Mouse (Mus musculus) CD4-positive, CD25-positive, alpha-beta regulatory T cell, adult 4 months (primary cell): ENCODE measurements around the gene Bak1. TPM values are rescaled to one million over a fixed set of nuclear protein-coding genes. Genes with fewer than 3 reads are reported as not detected.

Experiments
- ATAC-seq: one replicate; pipeline ENCODE4 v1.8.0; 2017
- polyA plus RNA-seq, 2 experiments: library from polyadenylated mRNA; unstranded; fragments of 100-300 nt; shearing (Covaris generic); gene quantifications; one replicate each; pipeline ENCODE4 v1.2.1; 2017

Gene Bak1
- polyA plus RNA-seq: 1 to 10 TPM; 3.2 to 4.8 TPM

DNA sequence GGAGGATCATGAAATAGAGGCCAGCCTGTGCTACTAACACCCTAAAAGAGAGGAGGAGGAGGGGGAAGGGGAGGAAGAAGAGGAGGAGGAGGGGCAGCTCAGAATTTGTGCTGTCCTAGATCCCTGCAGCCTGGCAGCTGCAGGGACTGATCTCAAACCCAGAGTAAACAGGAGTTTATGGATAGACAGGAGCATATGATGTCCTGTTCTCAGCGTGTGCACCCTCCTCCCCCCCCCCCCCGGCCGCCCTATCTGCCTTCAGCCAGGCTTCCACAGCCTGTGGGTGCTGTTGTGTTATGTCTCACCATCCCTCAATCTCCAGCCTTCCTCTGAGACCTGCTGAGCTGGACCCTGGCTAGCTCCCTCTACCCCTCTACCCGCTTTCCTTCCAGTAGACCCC lies at the start of gene Bak1:
Gene Bak1, minus strand, starts transcription at position 101 of the 400 bp plus-strand sequence.
- ATAC-seq: no peak

DNA sequence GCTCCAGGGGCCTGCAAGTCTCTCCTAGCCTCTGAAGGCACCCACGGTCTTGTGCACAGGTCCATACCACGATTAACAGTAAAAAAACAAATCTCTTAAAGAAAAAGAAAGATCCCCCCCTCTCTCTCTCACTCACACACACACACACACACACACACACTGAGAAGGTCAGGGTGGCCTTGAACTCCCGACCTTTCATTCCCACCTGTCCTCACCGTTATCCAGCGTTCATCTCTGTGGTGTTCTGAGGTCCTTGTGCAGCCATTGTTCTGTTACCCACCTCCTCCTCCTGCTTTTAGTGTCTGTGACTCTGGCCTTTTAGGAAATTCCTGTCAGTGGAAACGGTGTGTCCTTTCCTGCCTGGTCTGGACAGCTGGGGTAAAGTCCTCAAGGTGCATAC lies 49.7 kb upstream of the Bak1 start:
- no peak for ATAC-seq

DNA sequence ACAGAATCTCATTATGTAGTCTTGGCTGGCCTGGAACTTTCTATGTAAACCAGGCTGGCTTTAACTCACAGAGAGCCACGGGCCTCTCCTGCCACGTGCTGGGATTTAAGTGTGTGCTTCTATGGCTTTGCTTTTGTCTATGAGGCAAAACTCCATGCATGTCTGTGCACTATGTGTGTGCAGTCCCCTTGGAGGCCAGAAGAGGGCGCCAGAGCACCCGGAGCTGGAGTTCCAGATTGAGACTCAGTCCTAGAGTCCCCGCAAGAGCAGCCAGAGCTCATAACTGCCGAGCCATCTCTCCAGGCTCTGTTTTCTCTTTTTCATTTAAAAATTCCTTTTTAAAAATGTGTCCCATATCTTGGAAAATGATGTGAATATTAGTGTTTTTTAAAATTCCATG lies 49.1 kb upstream of the Bak1 start:
- no peak for ATAC-seq

DNA sequence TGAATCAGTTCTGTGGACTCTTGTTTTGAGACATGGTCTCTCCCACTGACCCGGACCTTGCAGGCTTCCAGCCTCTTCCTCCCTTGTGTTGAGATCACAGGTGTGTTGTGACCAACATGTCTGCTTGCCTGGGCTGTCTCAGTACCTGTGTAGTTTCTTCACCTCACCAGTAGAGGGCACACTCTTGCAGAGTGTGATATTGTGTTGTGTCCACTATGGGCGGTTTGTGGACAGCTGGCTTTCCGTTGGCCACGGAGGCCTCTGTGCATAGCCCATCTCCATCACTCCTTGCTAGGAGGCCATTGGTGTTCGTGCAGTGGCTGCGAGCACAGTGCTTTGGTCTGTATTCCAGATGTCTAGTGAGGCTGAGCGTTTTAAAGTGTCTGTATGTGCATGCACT lies 48.3 kb upstream of the Bak1 start:
- no peak for ATAC-seq

DNA sequence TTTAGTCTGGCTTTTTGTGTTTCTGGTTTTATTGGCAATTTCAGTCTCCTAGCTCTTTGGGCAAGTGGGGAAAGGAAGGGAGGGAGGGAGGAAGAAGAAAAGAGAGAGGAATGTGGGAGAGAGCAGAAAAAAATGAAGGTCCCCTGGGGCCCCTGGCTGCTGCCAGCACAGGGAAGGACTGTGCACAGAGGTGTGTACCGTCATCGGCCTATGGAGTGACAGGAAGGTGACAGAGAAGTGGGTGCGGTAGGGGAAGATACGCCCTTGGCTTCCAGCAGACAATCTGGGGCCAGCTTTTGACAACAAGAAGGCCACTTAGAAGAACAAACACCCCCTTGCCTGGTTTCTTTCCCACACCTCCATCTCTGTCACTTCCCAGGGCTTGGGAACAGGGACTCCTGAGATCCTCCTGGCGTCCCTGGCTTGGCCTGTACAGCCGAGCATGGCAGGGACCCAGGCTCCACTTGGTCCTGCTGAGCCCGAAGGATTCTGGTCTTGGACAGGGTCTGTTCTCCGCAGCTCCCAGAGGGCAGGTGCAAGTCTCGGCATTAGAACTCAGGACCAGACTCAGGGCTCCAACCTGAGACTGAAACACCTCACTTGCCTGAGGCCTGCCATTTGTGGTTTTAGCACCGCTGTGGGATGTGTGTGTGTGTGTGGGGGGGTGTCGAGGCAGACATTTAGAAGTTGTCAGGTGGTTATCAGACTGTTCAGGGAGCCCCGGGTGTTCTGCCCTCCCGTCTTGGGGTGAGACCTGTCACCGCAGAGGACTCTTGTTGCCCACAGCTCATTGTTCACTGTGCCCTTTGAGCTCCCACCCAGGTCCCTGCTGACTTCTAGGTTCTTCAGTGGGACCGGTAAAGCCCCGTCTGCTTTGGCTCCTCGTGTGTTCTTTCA lies 46.3 kb upstream of the Bak1 start:
- ATAC-seq: no peak

DNA sequence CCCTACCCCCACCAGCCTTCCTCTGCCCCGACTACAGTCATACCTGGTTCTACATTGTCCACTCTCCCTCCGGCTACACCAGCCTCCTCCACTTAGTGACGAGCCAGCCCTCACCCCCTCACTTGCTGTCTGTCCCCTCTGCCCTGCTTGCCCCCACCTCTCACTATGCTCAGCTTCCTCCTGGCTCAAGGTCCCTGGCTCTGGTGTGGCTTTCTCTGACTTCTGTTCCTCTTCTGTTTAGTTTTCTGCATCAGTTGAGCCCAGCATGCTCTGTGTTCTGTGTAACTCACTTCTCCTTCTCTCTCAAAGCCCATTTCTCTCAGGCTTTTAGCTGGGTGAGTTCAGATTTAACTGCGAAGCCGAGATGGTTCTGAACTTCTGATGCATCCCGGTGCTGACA lies 45.4 kb upstream of the Bak1 start:
- no peak for ATAC-seq

DNA sequence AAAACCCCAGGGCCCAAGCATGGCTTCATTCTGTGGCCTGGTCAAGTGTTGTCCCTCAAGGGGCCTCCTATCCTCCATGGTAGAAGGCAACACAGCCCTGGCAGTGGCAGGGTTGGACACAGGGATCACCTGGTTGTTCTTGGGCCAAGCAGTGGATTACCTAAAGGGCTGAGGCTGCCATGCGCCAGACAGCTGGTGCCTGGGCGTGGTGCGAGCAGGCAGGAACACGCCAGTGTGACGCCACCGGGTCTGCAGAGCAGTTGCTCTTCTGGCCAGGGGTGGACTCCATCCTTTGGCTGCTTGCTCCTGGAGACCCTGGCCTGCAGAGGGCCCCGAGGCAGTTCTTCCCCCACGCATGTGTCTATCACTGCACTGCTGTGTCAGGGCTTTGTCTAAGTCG lies 45.0 kb upstream of the Bak1 start:
- ATAC-seq: no peak

DNA sequence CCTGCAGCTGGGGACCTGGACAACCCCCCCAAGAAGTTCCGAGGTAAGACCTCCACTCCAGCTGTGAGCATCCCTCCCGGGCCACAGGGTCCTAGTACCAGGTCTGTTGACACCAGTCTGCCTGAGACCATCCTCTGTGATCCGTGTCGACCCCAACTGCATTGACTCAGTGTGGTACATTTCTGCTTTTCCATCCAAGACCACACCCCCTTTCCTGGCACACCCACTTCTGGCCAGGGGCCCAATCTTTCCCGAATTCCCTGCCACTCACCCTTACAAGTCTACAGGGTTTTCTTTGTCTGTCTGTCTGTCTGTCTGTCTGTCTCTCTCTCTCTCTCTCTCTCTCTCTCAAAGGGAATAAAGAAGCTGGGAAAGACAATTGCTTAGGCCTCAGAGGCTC lies 44.3 kb upstream of the Bak1 start:
- ATAC-seq: no peak

DNA sequence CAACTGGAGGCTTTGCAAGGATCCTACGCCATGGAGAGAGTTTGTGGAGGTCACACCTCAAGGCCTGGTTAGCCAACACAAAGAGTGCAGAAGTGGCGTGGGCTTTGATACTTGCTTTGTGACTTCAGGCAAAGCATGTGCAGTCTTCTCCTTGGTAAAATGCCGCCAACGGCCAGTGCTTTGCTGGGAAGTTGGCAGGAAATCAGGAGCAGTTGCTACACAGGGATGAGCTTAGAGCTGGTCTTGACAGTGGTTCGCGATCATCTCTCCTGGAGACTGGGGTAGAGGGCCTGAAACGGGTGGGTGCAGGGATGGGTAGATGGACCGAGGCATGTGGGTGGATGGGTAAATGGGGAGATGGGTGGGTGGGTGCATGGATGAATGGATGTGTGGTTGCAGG lies 43.6 kb upstream of the Bak1 start:
- no peak for ATAC-seq

DNA sequence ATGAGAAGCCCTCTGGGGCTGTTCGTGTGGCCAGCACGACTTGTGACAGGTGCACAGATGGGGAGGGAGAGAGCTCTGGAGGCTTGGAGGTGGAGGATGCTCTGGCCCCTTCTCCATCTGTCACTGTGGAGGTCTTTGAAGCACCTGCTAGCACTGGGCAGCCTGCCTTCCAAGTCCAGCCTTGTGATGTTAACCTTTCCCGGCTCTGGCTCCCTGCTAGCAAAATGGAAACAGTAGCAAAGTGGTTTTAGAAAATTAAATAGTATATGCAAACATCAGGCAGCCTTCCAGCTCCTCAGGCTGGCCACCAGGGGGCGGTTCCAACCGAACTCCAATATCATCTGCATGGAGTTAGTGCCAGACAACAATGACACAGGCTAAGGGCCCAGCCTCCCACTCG lies 42.8 kb upstream of the Bak1 start:
- no peak for ATAC-seq

DNA sequence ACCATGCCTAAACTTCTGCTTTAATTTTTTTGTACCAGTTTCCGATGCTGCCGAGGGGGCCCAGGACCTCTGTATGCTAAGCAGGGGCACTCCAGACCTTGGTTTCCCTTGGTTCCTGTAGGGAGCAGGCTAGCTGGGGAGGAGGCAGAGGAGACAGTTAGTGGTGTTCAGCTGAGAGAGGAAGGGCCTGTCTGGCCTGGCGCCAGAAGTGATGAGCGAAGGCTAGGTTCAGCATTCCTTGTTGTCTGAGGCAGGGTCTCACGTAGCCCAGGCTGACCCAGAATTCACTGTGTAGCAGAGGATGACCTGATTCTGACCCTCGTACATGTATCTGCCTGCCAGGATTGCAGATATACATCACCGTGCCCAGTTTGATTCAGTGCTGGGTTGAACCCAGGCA lies 42.1 kb upstream of the Bak1 start:
- no peak for ATAC-seq

DNA sequence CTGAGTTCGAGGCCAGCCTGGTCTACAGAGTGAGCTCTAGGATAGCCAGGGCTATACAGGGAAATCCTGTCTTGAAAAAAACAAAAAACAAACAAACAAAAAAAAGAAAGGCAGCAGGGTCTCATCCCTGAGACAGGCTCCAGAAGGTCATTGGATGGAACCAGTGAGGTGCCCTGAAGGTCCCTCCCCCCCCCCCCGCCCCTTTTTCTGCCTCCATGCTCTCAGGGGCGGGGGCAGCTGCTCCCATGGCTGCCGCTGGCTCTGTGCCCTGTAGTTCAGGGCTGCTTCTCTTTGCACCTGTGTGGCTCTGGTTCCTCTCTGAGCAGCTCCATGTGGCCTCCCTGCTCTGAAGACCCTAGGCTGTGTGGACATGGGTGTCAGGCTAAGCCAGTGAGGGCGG lies 40.3 kb upstream of the Bak1 start:
- no peak for ATAC-seq

DNA sequence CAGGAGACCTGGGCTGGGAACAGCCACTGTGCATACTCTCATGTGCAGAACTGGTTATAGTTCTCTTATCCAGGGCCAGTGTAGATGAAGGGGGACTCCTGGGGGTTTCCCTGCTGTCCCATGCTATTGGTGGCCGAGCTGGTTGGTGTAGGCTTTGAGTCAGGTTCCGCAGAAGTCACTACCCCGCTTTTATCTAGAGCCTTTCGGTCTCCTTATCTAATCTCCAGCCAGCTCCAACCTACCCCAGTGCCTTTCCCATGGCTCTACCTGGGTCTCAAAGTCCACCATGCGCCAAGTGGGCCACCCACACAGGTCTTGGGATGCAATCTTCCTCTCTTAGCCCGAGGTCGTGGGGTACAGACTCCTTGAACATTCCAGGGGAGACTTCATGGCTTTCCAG lies 37.3 kb upstream of the Bak1 start:
- ATAC-seq: no peak

DNA sequence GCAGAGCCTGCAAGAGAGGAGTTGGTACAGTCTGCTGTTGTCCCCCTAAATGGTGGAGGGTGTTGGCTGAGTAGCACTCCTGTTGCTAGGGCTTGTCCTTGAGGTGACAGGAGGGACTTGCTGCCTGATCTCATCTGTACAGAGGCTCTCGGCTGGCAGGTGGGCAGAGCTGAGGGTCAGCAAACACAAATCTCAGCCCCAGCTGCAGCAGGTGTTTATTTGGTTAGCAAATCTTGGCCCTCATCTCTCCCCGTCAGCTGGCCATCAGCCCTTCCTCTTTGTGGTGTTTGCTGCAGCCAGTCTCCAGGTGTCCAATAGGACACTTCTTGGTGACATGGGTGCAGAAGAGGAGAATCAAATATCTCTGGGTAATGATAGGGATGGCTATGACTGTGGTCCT lies 35.4 kb upstream of the Bak1 start:
- ATAC-seq: no peak

DNA sequence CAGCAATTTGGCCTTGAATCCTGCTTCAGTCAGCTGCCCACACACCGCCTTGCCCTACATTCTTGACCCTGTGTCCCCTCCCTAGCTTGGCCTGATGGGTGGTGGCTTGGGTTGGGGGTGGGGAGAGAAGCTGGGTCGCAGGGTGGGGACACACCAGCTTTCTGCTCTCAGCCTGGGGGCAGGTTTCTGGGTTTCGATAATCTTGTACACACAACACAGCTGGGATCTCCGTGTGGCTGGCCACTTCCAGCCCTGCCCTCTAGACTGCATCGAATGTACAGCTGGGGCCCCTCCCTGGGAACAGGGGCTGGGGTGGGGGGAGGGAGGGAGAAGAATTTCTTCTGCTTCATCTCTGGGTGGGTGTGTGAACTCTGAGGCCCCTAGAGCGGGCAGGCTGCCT lies 34.9 kb upstream of the Bak1 start:
- no peak for ATAC-seq

DNA sequence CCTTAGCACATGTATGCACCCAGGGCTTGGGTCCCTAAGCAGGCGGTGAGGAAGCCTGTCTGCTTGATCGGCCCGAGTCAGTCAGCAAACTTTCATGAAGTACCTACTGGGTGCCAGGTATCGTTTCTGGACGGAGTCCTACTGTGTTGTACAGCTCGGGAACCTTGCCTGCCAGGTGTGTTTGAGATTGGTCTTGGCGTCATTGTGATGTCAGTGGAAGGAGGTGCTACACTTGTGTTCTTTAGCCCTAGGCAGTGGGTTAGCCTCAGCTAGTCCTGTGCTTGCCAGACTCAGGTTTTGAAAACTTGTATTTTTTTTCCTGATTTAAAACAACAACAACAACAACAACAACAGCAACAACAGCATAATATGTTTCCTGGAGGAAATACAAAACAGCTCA lies 33.9 kb upstream of the Bak1 start:
- ATAC-seq: no peak

DNA sequence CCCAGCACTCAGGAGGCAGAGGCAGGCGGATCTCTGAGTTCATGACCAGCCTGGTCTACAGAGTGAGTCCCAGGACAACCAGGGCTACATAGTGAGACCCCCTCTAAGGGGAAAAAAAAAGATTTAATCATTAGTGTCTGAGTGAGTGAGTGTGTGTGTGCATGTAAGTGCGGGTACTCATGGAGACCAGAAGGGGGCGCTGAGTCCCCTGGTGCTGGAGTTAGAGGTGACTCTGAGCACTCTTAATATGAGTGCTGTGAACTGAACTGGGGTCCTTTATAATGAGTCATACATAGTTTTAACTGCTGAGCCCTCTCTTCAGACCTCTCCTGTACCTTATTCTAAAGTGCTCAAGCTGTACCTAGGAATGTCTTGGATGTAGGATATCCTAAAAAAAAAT lies 32.9 kb upstream of the Bak1 start:
- ATAC-seq: no peak

DNA sequence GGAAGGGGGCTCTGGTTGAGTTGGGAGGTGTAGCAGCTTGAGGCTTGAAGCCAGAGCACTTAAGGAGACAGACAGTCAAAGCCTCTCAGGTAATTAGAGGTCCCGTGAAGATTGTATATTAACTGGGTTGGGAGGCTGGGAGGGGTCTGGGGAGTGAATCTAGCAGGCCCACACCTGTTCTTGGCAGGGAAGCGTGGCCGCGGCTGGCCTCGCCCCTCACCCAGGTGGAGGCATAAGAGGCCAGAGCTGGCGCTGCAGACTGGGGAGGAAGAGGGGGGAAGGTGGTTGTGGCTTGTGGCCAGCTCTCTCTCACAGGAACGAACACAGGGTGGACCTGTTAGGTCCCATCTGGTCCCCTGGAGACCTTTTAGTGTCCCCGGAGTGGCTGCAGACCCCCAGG lies 31.9 kb upstream of the Bak1 start:
- ATAC-seq: no peak

DNA sequence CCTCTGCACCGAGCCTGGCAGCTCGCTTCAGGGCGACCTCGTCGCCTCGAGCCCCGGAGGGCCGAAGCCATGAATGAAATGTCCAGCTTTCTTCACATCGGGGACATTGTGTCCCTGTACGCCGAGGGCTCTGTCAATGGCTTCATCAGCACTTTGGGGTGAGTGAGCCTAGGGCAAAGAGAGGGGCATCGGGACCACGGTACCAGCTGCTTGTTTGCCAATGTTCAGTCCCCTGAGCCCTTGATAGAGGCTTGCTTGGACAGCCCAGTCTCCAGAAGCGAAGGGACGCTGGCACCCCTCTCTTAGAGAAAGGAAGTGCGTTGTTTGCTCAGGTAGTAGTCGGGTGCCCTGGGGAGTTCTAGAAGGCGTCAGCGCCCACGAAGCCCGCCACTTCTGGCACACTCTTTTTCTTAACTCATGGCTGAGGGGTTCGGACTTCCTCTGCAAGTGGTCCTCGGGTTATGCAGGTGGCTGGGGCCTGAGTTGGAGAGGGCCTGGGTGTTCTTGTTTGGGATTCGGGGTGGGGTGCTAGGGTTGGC lies 28.8 kb upstream of the Bak1 start:
- peak; percentile 7 for ATAC-seq

DNA sequence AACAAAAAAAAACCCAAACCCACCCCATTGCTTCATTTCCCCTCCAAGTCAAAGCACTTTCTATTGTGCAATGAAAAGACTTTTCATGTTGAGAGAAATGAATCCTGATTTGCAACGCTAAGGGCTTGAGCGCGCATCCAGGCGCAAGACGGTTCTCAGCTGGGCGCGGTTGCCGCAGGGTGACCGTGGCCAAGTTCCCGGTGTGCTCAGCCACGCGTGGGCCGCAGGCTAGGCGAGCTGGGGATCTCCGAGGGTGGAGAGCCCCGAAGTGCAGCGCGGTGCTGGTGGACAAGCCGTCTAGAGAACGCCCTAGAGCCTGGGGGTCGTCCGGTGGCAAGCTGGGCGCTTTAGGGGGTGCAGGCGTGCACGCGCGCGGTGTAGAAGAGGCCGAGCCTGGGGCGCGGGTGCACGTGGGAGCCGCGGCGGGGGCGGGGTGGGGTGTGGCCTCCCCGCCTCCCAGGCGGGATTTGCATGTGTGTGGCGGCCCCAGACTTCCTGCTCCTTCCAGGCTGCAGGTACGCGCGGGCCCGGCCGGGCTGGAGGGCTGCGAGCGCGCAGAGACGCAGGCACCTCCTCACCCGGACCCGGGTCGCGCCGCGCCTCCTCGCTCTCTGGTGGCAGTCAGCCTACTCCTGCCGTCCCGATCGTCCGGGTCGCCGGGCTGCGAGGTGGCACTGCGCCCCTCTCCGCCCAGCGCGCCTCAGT lies 28.2 kb upstream of the Bak1 start, which contains the start of gene Itpr3:
Gene Itpr3, plus strand, starts transcription at position 493 of the 705 bp plus-strand sequence.
- peak; percentile 76 for ATAC-seq

DNA sequence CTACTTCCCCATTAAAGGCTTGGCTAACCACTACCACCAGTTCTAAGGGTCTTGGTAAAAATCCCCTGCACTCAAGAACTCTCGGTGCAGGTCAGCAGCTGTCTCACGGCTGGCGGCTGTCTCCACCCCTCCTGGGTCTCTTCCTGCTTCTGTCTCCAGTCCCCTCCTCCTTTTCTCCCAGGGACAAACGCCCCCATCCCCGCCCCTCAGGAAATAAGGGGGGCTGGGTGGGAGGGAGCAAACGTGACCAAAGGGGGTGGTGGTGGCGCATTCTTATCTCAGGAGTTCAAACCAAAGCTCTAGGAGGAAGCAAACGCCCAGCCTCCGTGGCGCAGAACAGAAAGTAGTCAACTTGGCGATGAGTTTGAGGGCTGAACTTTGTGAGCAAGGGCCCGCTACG lies 27.4 kb upstream of the Bak1 start:
- ATAC-seq: peak; percentile 64

DNA sequence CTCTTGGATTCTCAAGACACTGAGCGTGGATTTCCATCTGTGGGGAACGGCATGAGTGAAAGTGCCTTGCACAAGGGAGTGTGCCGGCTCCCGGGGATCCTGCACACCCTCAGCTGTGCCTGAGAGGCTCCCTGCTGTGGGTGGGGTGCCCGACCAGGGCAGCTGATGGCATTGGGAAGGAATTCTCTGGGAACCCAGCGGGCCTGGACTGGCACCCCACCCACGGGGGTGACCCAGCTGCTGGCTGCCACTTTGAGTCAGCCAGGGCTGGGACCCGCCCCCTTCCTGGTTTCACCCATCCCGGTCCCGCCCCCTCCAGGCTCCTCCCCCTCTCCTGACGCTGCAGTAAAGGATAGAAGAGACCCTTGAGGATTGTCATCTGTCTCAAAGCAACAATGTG lies 22.7 kb upstream of the Bak1 start:
- ATAC-seq: no peak

DNA sequence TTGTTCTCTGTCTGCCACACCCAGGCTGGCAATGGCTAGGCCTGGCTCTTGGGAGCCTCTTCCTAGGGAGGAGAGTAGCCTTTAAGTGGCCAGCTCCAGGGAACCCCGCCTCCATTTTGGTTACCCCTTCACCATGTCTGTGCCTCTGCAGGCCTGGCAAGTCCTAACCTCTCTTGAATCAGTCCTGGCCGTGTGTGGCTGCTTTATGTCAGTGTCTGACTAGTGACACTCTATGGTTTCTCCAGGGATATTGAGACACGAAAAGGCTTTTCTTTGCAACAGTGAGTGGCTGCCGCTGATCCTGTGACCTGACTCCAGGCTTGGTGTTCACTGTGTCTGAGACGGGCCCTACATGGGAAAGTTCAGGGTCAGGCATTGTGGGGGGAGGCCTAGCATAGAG lies 22.0 kb upstream of the Bak1 start:
- ATAC-seq: no peak
